ENCODE assay signal across 21 mouse cellular contexts in the genomic region with DNA sequence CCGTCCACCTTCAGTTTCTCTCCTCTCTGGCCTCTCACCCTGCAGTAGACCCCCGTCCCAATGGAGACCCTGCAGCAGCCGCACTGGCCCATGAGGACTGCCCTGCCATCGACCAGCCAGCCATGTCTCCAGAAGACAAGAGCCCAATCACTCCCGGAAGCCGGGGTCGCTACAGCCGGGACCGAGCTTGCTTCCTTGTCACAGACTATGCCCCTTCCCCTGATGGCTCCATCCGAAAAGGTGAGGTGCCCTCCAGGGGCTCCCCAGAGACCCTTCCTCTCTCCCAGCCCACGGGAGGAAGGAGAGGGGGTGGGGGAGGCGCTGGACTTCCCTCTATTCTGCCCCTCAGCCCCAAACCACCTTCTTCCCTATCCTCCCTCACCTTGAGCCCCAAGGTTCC. TPM values are rescaled to one million over a fixed set of nuclear protein-coding genes. Genes with fewer than 3 reads are reported as not detected.
A peak's percentile ranks its signal among the peaks of the same experiment; 100 is the strongest.
DNase-seq lines count a peak whose midpoint lies in the region; ATAC-seq and TF ChIP-seq lines count a peak whose summit lies in the region.
"Had no signal": no experiment of that assay in that cellular context is flagged by ENCODE, and none has a peak within 500 bp of the region (broad histone marks: within the 10 kb centered on the region; RNA-seq: fewer than 3 reads in every experiment).

No protein-coding gene starts in this region.

- no peak for ATAC-seq in monocyte, adult 5-6 weeks (replicated peaks; ENCODE audit: insufficient number of reproducible peaks, low FRiP score, low TSS enrichment, poor library complexity, severe bottlenecking)
- ATAC-seq: activated CD4-positive, CD25-positive, alpha-beta regulatory T cell, adult 4 months; CD4-positive, CD25-positive, alpha-beta regulatory T cell, adult 4 months; forebrain, embryonic 13.5 days; forebrain, embryonic 15.5 days; forebrain, postnatal 0 days; Patski had no signal

- H3K4me3 ChIP-seq in layer of hippocampus, adult 2 months, result no peak overlapping the region
- H3K4me3 ChIP-seq: embryonic facial prominence, embryonic 10.5 days; embryonic facial prominence, embryonic 12.5 days; forebrain, embryonic 13.5 days; forebrain, embryonic 15.5 days had no signal

- TF ChIP-seq CTCF in layer of hippocampus, adult 2 months (conservative IDR thresholded peaks at IDR 0.05), result no peak

- DNase-seq in cerebellum, adult 11 months, result peak; percentile 34
- no peak for DNase-seq in cerebellum, adult 8-10 months
- DNase-seq in cerebellum, adult 9-11 months, result peak; percentile 67
- DNase-seq in cerebellum, postnatal 4 days (ENCODE audit: low spot score in 2 of 2), result no peak
- DNase-seq in layer of hippocampus, adult 2 months (ENCODE audit: low spot score in 2 of 2), result no peak
- no peak for DNase-seq in layer of hippocampus, postnatal 36 days
- DNase-seq: adrenal gland, adult 8-10 months; adrenal gland, postnatal 14 days; adrenal gland, postnatal 36 days; B cell, adult 2 months; cerebellum, adult 18-20 months; cerebellum, postnatal 10 days; forebrain, postnatal 0 days had no signal

- H3K27ac ChIP-seq in layer of hippocampus, adult 2 months, result peak overlapping the region; percentile 43; the same call in 1 of the 2 replicates
- H3K27ac ChIP-seq: embryonic facial prominence, embryonic 10.5 days; embryonic facial prominence, embryonic 12.5 days; forebrain, embryonic 13.5 days; forebrain, embryonic 15.5 days had no signal

RNA-seq across cellular contexts. Expression of gene Kcnc3, which starts 7.9 kb away (rescaled TPM):
- total RNA-seq in layer of hippocampus, adult 2 months (2021), result 100 to 1,000 TPM; 184 to 186 TPM
- 100 to 1,000 TPM; 175 to 188 TPM for total RNA-seq in layer of hippocampus, postnatal 36 days (2021)
- total RNA-seq in monocyte, adult 5-6 weeks (2017), result 0.19 to 0.43 TPM (median 0.38 TPM) in 3 replicates

RNA-seq across cellular contexts. Expression of gene Napsa, which starts 26.2 kb away (rescaled TPM):
- total RNA-seq in layer of hippocampus, adult 2 months (2021), result not detected
- under 1 TPM in 1 of 2 experiments, not detected in 1; 0.25 TPM for total RNA-seq in layer of hippocampus, postnatal 36 days (2021)
- total RNA-seq in monocyte, adult 5-6 weeks (2017), result 162 to 248 TPM (median 207 TPM) in 3 replicates

RNA-seq across cellular contexts. Expression of gene Nr1h2, which starts 44.6 kb away (rescaled TPM):
- total RNA-seq in layer of hippocampus, adult 2 months (2021), result 10 to 100 TPM; 58.2 to 66.7 TPM
- 10 to 100 TPM; 58.7 to 62.1 TPM for total RNA-seq in layer of hippocampus, postnatal 36 days (2021)
- total RNA-seq in monocyte, adult 5-6 weeks (2017), result 140 to 243 TPM (median 153 TPM) in 3 replicates

RNA-seq across cellular contexts. Expression of gene Pold1, which starts 49.7 kb away (rescaled TPM):
- total RNA-seq in layer of hippocampus, adult 2 months (2021), result 10 to 100 TPM in 1 of 2 experiments, 1 to 10 TPM in 1; 9.0 to 10.5 TPM
- 1 to 10 TPM; 6.2 to 8.7 TPM for total RNA-seq in layer of hippocampus, postnatal 36 days (2021)
- total RNA-seq in monocyte, adult 5-6 weeks (2017), result 16.1 to 42.8 TPM (median 23.8 TPM) in 3 replicates

Comparison
In these comparisons a context has a peak if more than half of its experiments do, and no peak if none do; other contexts are left out.
1. DNase-seq: peak in cerebellum, adult 11 months (single experiment) and cerebellum, adult 9-11 months (single experiment); none in cerebellum, adult 8-10 months (single experiment), cerebellum, postnatal 4 days (0 of 2), layer of hippocampus, adult 2 months (0 of 2) and layer of hippocampus, postnatal 36 days (0 of 2).
2. RNA of gene Kcnc3, which starts 7.9 kb away (total RNA-seq): 175 to 188 TPM in layer of hippocampus, postnatal 36 days and 184 to 186 TPM in layer of hippocampus, adult 2 months; 0.19 to 0.43 TPM in monocyte, adult 5-6 weeks; every median in the first group is over 100 times any median in the second.
3. RNA of gene Napsa, which starts 26.2 kb away (total RNA-seq): 162 to 248 TPM in monocyte, adult 5-6 weeks; not detected in layer of hippocampus, adult 2 months and 0.25 TPM in layer of hippocampus, postnatal 36 days; every median in the first group is over 100 times any median in the second.